Mouse (Mus musculus) bone marrow, adult 2 months (tissue): ENCODE results near the gene Slc23a2.

Experiments used
- CTCF ChIP-seq: fragments of 200-500 bp; IDR thresholded peaks from 2 replicates; pipeline ENCODE4 v1.5.1; 2011; ENCODE audit warnings: low read length, control low read depth; ENCODE audit not compliant: control insufficient read depth, insufficient read depth
- POLR2A ChIP-seq: fragments of 200-500 bp; IDR thresholded peaks from 2 replicates; pipeline ENCODE4 v1.6.1; 2011; ENCODE audit warnings: low read depth, mild to moderate bottlenecking, control low read depth, low read length, borderline replicate concordance; ENCODE audit not compliant: control insufficient read depth

DNA sequence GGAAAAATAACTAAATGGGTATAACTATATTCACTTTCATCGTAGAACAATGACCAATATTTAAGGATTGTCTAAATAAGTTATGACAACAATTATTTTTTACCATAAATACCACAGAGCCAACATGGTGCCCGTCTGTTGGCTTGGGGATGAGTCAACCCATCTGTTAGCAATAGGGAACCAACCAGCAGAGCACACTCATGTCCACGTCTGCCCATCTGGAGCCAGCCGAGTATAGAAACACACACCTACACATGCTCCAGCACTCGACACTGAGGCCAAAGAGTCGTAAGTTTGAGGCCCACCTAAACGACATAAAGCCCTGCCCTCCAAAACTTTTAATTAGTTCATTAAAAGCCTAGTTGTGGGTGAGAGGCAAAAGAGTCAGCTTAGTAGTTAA, 15.7 kb downstream of the Slc23a2 start:
- TF ChIP-seq CTCF, result no peak
- TF ChIP-seq POLR2A, result no peak
